Mouse (Mus musculus): ENCODE measurements around the gene Diaph2. TPM values are rescaled to one million over a fixed set of nuclear protein-coding genes. Genes with fewer than 3 reads are reported as not detected.

Diaph2 gene
- polyA plus RNA-seq, 1 experiment from 2014 or later = 1.5 TPM

DNA sequence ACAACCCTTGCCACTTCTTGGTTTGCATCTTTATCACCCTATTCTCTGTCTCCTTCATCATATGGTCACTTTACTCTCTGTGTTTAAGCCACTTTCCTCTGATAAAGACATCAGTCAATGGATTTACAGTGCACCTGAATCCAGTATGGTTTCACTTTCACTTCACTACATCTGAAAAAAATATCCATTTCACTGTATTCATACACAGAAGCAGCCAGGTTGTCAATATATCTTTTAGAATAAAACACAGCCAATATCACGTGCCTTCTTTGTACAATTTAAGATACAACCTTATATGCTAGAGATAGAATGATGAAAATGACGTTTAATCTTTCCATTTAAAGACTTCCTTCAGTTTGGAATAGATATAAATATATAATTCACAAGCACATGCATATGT lies 673.6 kb downstream of the Diaph2 start:
- H3K9ac ChIP-seq (ENCODE audit: low read depth, low read length) = no peak overlapping the region

DNA sequence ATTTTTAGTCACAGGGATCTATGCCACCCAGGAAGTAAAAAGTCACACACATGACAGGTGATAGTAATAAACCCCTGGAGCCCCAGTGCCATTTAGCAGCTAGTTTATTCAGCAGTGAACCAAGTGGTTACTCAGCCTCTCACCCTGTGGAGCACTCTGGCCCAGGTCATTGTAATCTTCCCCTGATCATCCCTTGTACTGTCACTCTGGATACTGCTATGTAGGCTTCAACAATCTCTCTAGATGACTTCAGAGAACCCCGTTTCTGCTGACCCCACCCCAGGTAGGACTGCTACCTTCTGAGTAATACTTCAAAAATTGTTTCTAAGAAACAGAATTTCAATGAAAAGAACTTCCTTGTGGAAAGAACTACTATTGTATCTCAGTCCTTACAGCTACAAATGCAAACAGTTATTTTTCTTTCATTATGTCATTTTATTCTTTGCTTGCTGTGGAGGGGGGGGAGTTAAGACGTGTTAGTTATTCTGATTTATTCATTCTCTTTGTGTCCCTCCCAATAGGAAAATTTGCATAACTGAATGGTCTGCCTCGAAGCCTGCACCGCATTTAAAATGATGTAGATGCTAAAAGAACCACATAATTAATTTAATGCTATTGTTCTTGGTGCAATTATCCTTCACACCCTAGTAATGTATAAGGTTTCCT lies 702.4 kb downstream of the Diaph2 start:
- ATAC-seq (ENCODE audit: low read depth) = no peak
- 53% methylated on average over 4 of the region's 4 CpGs for whole genome bisulfite sequencing (ENCODE audit: insufficient replicate concordance)
- H3K4me2 ChIP-seq (ENCODE audit: low read depth, low read length) = no peak overlapping the region

More for the DNA sequence above, 673.6 kb downstream of the Diaph2 start:
- Histone ChIP-seq H3K27ac (ENCODE audit: low read length) (no peak overlapping the region), H3K4me1 (ENCODE audit: control insufficient read depth, low read depth, low read length) (no peaks in the 10 kb centered on the region), H3K4me2 (ENCODE audit: low read depth, low read length) (no peak overlapping the region), H3K4me3 (ENCODE audit: low read depth, low read length) (no peak overlapping the region), H3K9me3 (replicated peaks; ENCODE audit: control insufficient read depth, low read length) (no peaks in the 10 kb centered on the region), H3K36me3 (ENCODE audit: control insufficient read depth, insufficient read depth) (no peaks in the 10 kb centered on the region), H3K27me3 (ENCODE audit: control insufficient read depth, insufficient read depth, low read depth, low read length) (no peaks in the 10 kb centered on the region)
- no peak for ATAC-seq (ENCODE audit: low read depth)
- WGBS (ENCODE audit: insufficient replicate concordance) = 46% methylated on average over 2 of the region's 2 CpGs

GRCm38 (mm10) chrX:130452488-130452823 lies 702.9 kb downstream of the Diaph2 start:
- Histone ChIP-seq H3K36me3 (ENCODE audit: control insufficient read depth, insufficient read depth) (no peaks in the 10 kb centered on the region), H3K9me3 (replicated peaks; ENCODE audit: control insufficient read depth, low read length) (no peaks in the 10 kb centered on the region), H3K27me3 (ENCODE audit: control insufficient read depth, insufficient read depth, low read depth, low read length) (no peaks in the 10 kb centered on the region), H3K4me1 (ENCODE audit: control insufficient read depth, low read depth, low read length) (no peaks in the 10 kb centered on the region), H3K27ac (ENCODE audit: low read length) (no peak overlapping the region), H3K9ac (ENCODE audit: low read depth, low read length) (no peak overlapping the region), H3K4me3 (ENCODE audit: low read depth, low read length) (no peak overlapping the region), H3K4me2 (ENCODE audit: low read depth, low read length) (no peak overlapping the region)
- 71% methylated on average over 4 of the region's 4 CpGs for WGBS (ENCODE audit: insufficient replicate concordance)
- ATAC-seq (ENCODE audit: low read depth) = no peak

More for the DNA sequence above, 702.4 kb downstream of the Diaph2 start:
- Histone ChIP-seq H3K27ac (ENCODE audit: low read length) (no peak overlapping the region), H3K9ac (ENCODE audit: low read depth, low read length) (no peak overlapping the region), H3K4me3 (ENCODE audit: low read depth, low read length) (no peak overlapping the region), H3K27me3 (ENCODE audit: control insufficient read depth, insufficient read depth, low read depth, low read length) (no peaks in the 10 kb centered on the region), H3K4me1 (ENCODE audit: control insufficient read depth, low read depth, low read length) (no peaks in the 10 kb centered on the region), H3K9me3 (replicated peaks; ENCODE audit: control insufficient read depth, low read length) (no peaks in the 10 kb centered on the region), H3K36me3 (ENCODE audit: control insufficient read depth, insufficient read depth) (no peaks in the 10 kb centered on the region)

DNA sequence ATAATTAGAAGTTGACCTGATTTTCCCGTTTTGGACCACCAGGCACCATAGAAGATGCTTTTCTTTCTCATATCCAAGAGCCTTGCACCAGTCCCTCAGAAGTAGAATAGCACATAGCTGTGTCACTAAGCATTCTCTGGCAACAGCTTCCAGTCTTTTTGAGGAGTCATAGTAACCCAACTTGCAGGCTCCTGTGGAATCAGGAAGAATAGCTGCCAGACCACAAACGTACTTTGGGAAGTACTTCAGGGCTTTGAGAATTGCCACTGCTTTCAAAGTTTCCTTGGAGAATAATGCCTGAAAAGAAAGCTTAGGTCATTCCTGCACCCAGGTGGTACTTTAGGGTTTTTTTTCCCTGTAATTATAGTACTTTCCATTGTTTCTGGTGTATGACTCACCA lies 723.6 kb downstream of the Diaph2 start:
- WGBS (ENCODE audit: insufficient replicate concordance) = 29% methylated on average over 2 of the region's 2 CpGs
- Histone ChIP-seq H3K36me3 (ENCODE audit: control insufficient read depth, insufficient read depth) (no peaks in the 10 kb centered on the region), H3K4me3 (ENCODE audit: low read depth, low read length) (no peak overlapping the region), H3K4me2 (ENCODE audit: low read depth, low read length) (no peak overlapping the region), H3K4me1 (ENCODE audit: control insufficient read depth, low read depth, low read length) (no peaks in the 10 kb centered on the region), H3K27ac (ENCODE audit: low read length) (no peak overlapping the region), H3K27me3 (ENCODE audit: control insufficient read depth, insufficient read depth, low read depth, low read length) (no peaks in the 10 kb centered on the region), H3K9me3 (replicated peaks; ENCODE audit: control insufficient read depth, low read length) (no peaks in the 10 kb centered on the region), H3K9ac (ENCODE audit: low read depth, low read length) (no peak overlapping the region)
- no peak for ATAC-seq (ENCODE audit: low read depth)

GRCm38 (mm10) chrX:130480877-130481276 lies 731.3 kb downstream of the Diaph2 start:
- Histone ChIP-seq H3K27me3 (ENCODE audit: control insufficient read depth, insufficient read depth, low read depth, low read length) (no peaks in the 10 kb centered on the region), H3K4me2 (ENCODE audit: low read depth, low read length) (no peak overlapping the region), H3K9me3 (replicated peaks; ENCODE audit: control insufficient read depth, low read length) (no peaks in the 10 kb centered on the region), H3K27ac (ENCODE audit: low read length) (no peak overlapping the region), H3K36me3 (ENCODE audit: control insufficient read depth, insufficient read depth) (no peaks in the 10 kb centered on the region), H3K4me3 (ENCODE audit: low read depth, low read length) (no peak overlapping the region), H3K9ac (ENCODE audit: low read depth, low read length) (no peak overlapping the region), H3K4me1 (ENCODE audit: control insufficient read depth, low read depth, low read length) (no peaks in the 10 kb centered on the region)
- 64% methylated on average over 1 of the region's 1 CpGs for WGBS (ENCODE audit: insufficient replicate concordance)
- ATAC-seq (ENCODE audit: low read depth) = no peak

DNA sequence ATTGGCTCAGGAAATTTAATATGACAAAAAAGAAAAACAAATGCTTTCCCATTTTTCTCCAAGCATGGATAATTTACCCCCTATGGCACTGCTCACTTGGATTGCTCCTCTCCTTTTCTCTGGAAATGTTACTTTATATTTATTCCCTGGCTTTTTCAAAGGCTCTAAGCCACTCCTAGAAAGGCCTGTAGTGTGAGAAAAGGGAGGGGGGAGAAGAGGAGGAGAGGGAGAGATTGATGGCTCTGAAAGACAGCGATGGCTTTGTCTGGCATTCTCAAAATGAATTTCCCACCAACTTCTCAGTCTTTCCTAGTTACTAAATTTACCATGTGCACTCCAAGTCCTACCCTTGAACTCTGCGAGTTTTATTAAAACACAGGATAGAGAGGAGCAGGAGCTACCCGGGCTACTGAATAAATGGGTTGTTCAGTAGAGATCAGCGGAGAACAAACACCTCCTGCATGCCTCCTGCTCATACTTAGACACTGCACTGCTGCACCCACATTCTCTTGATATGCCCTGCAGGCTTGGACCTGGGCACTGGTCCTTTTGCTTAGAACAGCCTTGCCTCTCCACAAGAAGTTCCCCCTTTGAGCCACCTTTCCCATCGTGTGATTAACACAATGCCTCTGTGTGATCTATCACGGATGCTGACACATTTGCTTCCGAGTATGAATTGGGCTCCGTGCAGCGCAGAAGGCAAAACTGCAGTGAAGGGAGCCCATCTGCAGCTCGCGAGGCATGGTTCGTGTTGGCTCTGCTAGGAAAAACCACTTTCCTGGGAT lies 753.3 kb downstream of the Diaph2 start:
- H3K4me3 ChIP-seq (ENCODE audit: low read depth, low read length) = no peak overlapping the region
- no peak for ATAC-seq (ENCODE audit: low read depth)
- H3K36me3 ChIP-seq (ENCODE audit: control insufficient read depth, insufficient read depth) = no peaks in the 10 kb centered on the region
- no peak overlapping the region for H3K9ac ChIP-seq (ENCODE audit: low read depth, low read length)
- H3K4me2 ChIP-seq (ENCODE audit: low read depth, low read length) = no peak overlapping the region
- H3K27ac ChIP-seq (ENCODE audit: low read length) = no peak overlapping the region
- no peaks in the 10 kb centered on the region for H3K4me1 ChIP-seq (ENCODE audit: control insufficient read depth, low read depth, low read length)
- H3K27me3 ChIP-seq (ENCODE audit: control insufficient read depth, insufficient read depth, low read depth, low read length) = no peaks in the 10 kb centered on the region
- WGBS (ENCODE audit: insufficient replicate concordance) = 61% methylated on average over 12 of the region's 12 CpGs
- no peaks in the 10 kb centered on the region for H3K9me3 ChIP-seq (replicated peaks; ENCODE audit: control insufficient read depth, low read length)

DNA sequence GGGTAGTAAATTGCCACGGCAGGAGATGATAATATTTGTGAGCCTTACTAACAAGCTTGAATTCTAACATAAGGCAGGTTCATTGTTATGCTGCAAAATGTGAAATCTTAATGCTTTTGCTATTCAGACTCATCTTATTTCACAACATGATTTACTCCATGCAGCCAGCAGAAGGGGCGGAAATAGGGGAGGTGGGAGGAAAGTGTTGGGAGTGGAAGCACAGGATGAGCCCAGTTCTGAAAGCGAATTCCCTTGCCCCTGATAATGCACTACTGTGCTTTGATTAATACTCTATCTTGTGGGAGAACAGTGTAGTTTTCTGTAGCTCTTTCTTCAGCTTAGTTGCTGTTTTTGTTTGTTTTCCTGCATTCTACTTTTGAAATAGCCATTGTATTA lies 753.9 kb downstream of the Diaph2 start:
- H3K4me3 ChIP-seq (ENCODE audit: low read depth, low read length) = no peak overlapping the region
- no peak overlapping the region for H3K27ac ChIP-seq (ENCODE audit: low read length)
- no peak overlapping the region for H3K9ac ChIP-seq (ENCODE audit: low read depth, low read length)
- 68% methylated on average over 3 of the region's 3 CpGs for WGBS (ENCODE audit: insufficient replicate concordance)
- no peaks in the 10 kb centered on the region for H3K4me1 ChIP-seq (ENCODE audit: control insufficient read depth, low read depth, low read length)
- no peaks in the 10 kb centered on the region for H3K27me3 ChIP-seq (ENCODE audit: control insufficient read depth, insufficient read depth, low read depth, low read length)
- no peaks in the 10 kb centered on the region for H3K36me3 ChIP-seq (ENCODE audit: control insufficient read depth, insufficient read depth)
- no peak for ATAC-seq (ENCODE audit: low read depth)
- no peaks in the 10 kb centered on the region for H3K9me3 ChIP-seq (replicated peaks; ENCODE audit: control insufficient read depth, low read length)
- H3K4me2 ChIP-seq (ENCODE audit: low read depth, low read length) = no peak overlapping the region

DNA sequence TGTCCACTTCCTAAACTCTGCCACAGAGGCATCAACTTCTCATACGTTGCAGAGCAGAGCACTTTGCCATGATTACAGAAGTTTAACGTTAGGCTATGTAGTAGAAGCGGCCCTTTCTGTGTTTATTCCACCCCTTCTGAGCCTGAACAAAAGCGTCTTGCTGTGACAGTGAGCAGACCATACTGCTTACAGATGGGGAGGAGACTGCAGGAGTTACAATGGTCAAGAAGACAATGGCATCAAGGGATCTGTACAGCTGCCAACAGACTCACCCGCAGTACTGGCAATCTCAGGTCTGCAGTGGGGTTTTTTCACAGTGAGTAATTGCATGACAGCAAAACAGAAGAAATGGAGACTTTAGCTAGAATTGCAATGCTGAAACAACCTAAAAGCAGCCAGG lies 756.1 kb downstream of the Diaph2 start:
- no peak overlapping the region for H3K4me2 ChIP-seq (ENCODE audit: low read depth, low read length)
- no peaks in the 10 kb centered on the region for H3K9me3 ChIP-seq (replicated peaks; ENCODE audit: control insufficient read depth, low read length)
- H3K27me3 ChIP-seq (ENCODE audit: control insufficient read depth, insufficient read depth, low read depth, low read length) = no peaks in the 10 kb centered on the region
- 38% methylated on average over 5 of the region's 5 CpGs for WGBS (ENCODE audit: insufficient replicate concordance)
- no peaks in the 10 kb centered on the region for H3K36me3 ChIP-seq (ENCODE audit: control insufficient read depth, insufficient read depth)
- H3K27ac ChIP-seq (ENCODE audit: low read length) = no peak overlapping the region
- ATAC-seq (ENCODE audit: low read depth) = no peak
- no peak overlapping the region for H3K4me3 ChIP-seq (ENCODE audit: low read depth, low read length)
- H3K9ac ChIP-seq (ENCODE audit: low read depth, low read length) = no peak overlapping the region
- no peaks in the 10 kb centered on the region for H3K4me1 ChIP-seq (ENCODE audit: control insufficient read depth, low read depth, low read length)
